Mouse (Mus musculus) bone marrow macrophage, adult 2 months (primary cell): ENCODE data around the gene Xrcc2.

ENCODE experiments used
- CTCF ChIP-seq: IDR thresholded peaks from 2 replicates; pipeline ENCODE4 v1.5.1; 2012; ENCODE audit warnings: low read depth, mild to moderate bottlenecking, low read length, moderate library complexity
- POLR2A ChIP-seq: IDR thresholded peaks from 2 replicates; pipeline ENCODE4 v1.6.1; 2012; ENCODE audit warnings: mild to moderate bottlenecking, low read depth, low read length, borderline replicate concordance

GRCm38 (mm10) chr5:25666684-25667083 lies 38.9 kb downstream of the Xrcc2 start:
- TF ChIP-seq POLR2A (no peak), CTCF (no peak)
